Mouse (Mus musculus): ENCODE results near the gene Wdr24. TPM values are rescaled to one million over a fixed set of nuclear protein-coding genes. Genes with fewer than 3 reads are reported as not detected.

Gene Wdr24
- polyA plus RNA-seq, 1 experiment from 2014 or later = 36.5 TPM

DNA sequence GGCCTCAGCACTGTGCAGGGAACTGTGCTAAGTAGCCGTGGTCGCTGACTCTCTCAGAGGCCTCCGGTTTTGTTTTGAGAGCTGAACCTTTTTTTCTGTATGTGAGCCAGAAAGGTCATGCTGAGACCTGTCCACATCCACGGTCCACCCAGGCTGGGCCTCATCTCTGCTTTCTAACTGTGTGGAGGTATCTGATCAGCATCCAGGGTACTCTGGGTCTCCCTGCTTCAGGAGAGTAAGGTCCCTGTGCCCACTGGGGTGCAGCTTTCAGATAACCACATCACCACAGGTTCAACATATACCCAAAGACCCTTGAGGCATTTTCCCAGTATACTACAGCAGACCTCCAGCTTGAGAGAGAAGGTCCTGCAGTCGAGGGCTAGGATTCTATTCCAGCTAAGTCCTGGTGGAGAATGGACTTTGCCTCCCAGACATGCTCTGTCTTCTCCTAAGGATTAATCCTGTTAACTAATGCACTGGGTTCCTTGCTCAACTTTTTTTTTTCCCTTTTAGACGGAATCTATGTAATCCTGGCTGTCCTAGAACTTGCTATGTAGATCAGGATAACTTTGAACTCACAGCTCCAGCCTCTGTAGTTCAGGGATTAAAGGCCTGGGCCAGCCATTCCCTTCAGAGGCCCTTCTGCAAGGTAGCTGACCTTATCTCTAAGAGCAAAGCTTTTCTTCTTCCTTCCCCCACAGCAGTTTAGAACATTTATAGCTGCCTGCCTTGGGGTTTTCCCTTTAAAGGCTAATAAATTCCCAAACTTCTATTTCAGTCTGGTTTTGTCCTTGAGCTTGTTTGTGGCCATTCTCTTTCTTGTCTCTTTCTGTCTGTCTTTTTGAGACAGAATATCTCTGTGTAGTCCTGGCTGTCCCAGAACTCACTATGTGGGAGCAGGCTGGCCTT, 38.5 kb downstream of the Wdr24 start:
- 10% methylated on average over 6 of the region's 6 CpGs for WGBS
- Histone ChIP-seq H3K27me3 (replicated peaks; ENCODE audit: control insufficient read depth, insufficient read depth, low read length) (no peaks in the 10 kb centered on the region), H3K4me3 (replicated peaks; ENCODE audit: low read length) (peak overlapping the region; percentile 75), H3K9me3 (ENCODE audit: control insufficient read depth, low read length) (no peaks in the 10 kb centered on the region), H3K9ac (replicated peaks; ENCODE audit: low read depth, low read length) (peak overlapping the region; percentile 72), H3K36me3 (ENCODE audit: control insufficient read depth, insufficient read depth) (no peaks in the 10 kb centered on the region), H3K4me2 (ENCODE audit: low read length) (peak overlapping the region; percentile 90), H3K4me1 (replicated peaks; ENCODE audit: control insufficient read depth, insufficient read depth, low read length) (peaks cover 16% of the 10 kb centered on the region), H3K27ac (ENCODE audit: low read length) (peak overlapping the region; percentile 80)
- ATAC-seq = peak; percentile 24

DNA sequence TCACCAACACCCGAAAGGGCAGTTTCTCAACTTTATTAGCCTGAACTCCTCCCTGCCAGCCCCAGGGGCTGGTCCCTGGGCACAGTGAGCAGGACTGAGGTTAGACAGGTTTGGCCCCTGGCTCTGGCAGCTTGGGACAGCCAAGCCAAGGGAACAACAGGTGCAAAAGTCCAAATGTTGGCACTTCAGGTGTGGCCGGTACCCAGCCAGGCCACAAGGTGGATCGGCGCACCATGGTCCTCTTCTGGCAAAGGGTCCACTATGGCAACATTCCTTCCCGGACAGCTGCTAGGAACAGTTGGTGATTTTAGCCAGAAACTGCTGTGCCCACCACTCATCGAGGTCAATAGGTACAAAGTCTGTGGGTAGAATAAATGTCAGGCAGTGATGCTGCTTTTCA, 40.3 kb downstream of the Wdr24 start:
- Histone ChIP-seq H3K9me3 (ENCODE audit: control insufficient read depth, low read length) (no peaks in the 10 kb centered on the region), H3K27ac (ENCODE audit: low read length) (no peak overlapping the region), H3K4me2 (ENCODE audit: low read length) (no peak overlapping the region), H3K4me1 (replicated peaks; ENCODE audit: control insufficient read depth, insufficient read depth, low read length) (peaks cover 25% of the 10 kb centered on the region), H3K36me3 (ENCODE audit: control insufficient read depth, insufficient read depth) (no peaks in the 10 kb centered on the region), H3K27me3 (replicated peaks; ENCODE audit: control insufficient read depth, insufficient read depth, low read length) (no peaks in the 10 kb centered on the region), H3K4me3 (replicated peaks; ENCODE audit: low read length) (no peak overlapping the region), H3K9ac (replicated peaks; ENCODE audit: low read depth, low read length) (no peak overlapping the region)
- WGBS = 94% methylated on average over 6 of the region's 6 CpGs
- ATAC-seq = no peak

DNA sequence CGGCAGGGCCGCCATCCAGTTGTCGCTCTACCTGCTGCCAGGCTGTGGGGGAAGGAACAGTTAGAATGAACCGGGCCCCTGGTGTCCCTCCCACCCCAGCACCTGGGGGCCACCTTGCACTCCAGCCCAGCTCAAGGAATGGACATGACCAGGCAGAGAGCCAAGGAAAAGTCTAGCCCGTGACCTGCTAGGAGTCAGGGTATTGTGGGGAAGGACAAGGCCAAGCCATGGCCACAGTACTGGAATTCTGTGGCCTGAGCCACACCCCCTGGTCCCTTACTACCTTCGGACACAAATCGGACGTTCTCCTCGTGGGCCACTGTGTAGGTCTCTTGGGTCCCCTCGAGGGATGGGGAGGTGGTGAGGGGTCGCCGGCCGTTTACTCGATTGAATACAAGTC, 40.9 kb downstream of the Wdr24 start:
- no peak overlapping the region for H3K4me2 ChIP-seq (ENCODE audit: low read length)

DNA sequence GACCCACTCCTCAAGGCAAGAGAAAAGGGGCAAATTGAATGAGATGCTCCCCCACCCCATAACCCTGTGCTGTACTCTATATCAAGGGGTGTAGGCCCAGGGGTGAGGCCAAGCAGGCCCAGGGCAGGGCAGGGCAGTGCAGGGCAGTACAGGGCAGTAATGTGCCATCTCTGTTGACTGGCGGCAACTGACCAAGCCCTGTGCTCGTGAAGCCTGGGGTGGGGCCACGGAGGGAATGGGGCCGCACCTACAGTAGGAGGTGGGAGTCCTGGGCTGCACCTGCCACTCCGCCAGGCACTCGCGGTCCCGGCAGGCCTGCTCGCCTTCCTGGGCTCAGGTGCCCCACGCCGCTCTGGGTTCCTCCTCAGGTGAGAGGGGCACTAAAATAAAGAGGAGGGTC, 41.9 kb downstream of the Wdr24 start:
- no peak overlapping the region for H3K9ac ChIP-seq (replicated peaks; ENCODE audit: low read depth, low read length)
- H3K4me1 ChIP-seq (replicated peaks; ENCODE audit: control insufficient read depth, insufficient read depth, low read length) = peaks cover 25% of the 10 kb centered on the region
- no peak overlapping the region for H3K27ac ChIP-seq (ENCODE audit: low read length)
- H3K36me3 ChIP-seq (ENCODE audit: control insufficient read depth, insufficient read depth) = no peaks in the 10 kb centered on the region
- no peak for ATAC-seq
- 93% methylated on average over 11 of the region's 11 CpGs for WGBS
- no peaks in the 10 kb centered on the region for H3K27me3 ChIP-seq (replicated peaks; ENCODE audit: control insufficient read depth, insufficient read depth, low read length)
- H3K4me2 ChIP-seq (ENCODE audit: low read length) = no peak overlapping the region
- no peak overlapping the region for H3K4me3 ChIP-seq (replicated peaks; ENCODE audit: low read length)
- H3K9me3 ChIP-seq (ENCODE audit: control insufficient read depth, low read length) = no peaks in the 10 kb centered on the region

More for the DNA sequence above, 40.9 kb downstream of the Wdr24 start:
- H3K4me3 ChIP-seq (replicated peaks; ENCODE audit: low read length) = no peak overlapping the region
- H3K4me1 ChIP-seq (replicated peaks; ENCODE audit: control insufficient read depth, insufficient read depth, low read length) = peaks cover 28% of the 10 kb centered on the region
- H3K27me3 ChIP-seq (replicated peaks; ENCODE audit: control insufficient read depth, insufficient read depth, low read length) = no peaks in the 10 kb centered on the region
- no peak overlapping the region for H3K9ac ChIP-seq (replicated peaks; ENCODE audit: low read depth, low read length)
- 93% methylated on average over 14 of the region's 14 CpGs for WGBS
- no peak overlapping the region for H3K27ac ChIP-seq (ENCODE audit: low read length)
- no peak for ATAC-seq
- H3K9me3 ChIP-seq (ENCODE audit: control insufficient read depth, low read length) = no peaks in the 10 kb centered on the region
- no peaks in the 10 kb centered on the region for H3K36me3 ChIP-seq (ENCODE audit: control insufficient read depth, insufficient read depth)

DNA sequence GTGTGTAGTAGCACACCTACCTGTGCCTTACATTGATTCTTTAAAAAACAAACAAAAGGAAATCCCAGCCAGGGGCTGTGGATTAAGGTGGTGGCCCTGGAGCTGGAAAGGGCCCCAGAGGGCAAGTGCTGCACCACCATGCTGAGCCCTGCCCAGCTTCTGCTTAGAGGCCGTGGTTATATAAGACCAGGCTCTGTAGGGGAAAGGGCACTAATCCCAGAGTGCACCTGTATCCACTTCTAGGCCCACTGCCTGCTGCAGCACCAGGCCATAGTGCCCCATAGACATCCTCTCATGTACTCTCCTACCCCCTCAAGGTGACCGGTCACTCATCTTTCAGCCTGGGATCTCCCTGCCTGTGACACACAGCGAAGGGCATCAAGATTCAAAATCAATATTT, 42.7 kb downstream of the Wdr24 start:
- H3K4me2 ChIP-seq (ENCODE audit: low read length) = no peak overlapping the region
- no peak overlapping the region for H3K4me3 ChIP-seq (replicated peaks; ENCODE audit: low read length)
- H3K27me3 ChIP-seq (replicated peaks; ENCODE audit: control insufficient read depth, insufficient read depth, low read length) = no peaks in the 10 kb centered on the region
- H3K4me1 ChIP-seq (replicated peaks; ENCODE audit: control insufficient read depth, insufficient read depth, low read length) = peaks cover 17% of the 10 kb centered on the region
- H3K9ac ChIP-seq (replicated peaks; ENCODE audit: low read depth, low read length) = no peak overlapping the region
- H3K9me3 ChIP-seq (ENCODE audit: control insufficient read depth, low read length) = no peaks in the 10 kb centered on the region
- ATAC-seq = no peak
- H3K27ac ChIP-seq (ENCODE audit: low read length) = no peak overlapping the region
- H3K36me3 ChIP-seq (ENCODE audit: control insufficient read depth, insufficient read depth) = no peaks in the 10 kb centered on the region
- WGBS = 88% methylated on average over 3 of the region's 3 CpGs

DNA sequence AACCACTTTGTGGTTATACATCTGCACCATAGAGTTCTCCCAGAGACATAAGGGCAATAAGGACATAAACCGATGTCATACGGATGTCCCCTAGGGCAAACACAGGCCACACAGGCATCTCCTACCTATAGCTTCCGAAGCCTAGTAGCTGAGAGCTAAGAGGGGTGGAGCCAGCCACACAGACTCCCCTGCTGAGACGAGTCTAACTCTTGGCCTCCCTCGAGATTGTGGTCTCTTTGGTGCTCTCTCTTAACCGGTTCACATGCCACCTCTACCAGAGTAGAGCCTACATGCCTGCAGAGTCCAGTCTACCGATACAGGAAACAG, 44.0 kb downstream of the Wdr24 start:
- H3K27ac ChIP-seq (ENCODE audit: low read length) = no peak overlapping the region
- ATAC-seq = no peak
- H3K27me3 ChIP-seq (replicated peaks; ENCODE audit: control insufficient read depth, insufficient read depth, low read length) = no peaks in the 10 kb centered on the region
- H3K9me3 ChIP-seq (ENCODE audit: control insufficient read depth, low read length) = no peaks in the 10 kb centered on the region
- H3K4me3 ChIP-seq (replicated peaks; ENCODE audit: low read length) = peak overlapping the region; percentile 71
- WGBS = 13% methylated on average over 7 of the region's 7 CpGs
- H3K4me1 ChIP-seq (replicated peaks; ENCODE audit: control insufficient read depth, insufficient read depth, low read length) = peaks cover 11% of the 10 kb centered on the region
- H3K4me2 ChIP-seq (ENCODE audit: low read length) = peak overlapping the region; percentile 98
- no peaks in the 10 kb centered on the region for H3K36me3 ChIP-seq (ENCODE audit: control insufficient read depth, insufficient read depth)
- peak overlapping the region; percentile 68; the same call in 1 of the 2 replicates for H3K9ac ChIP-seq (replicated peaks; ENCODE audit: low read depth, low read length)

DNA sequence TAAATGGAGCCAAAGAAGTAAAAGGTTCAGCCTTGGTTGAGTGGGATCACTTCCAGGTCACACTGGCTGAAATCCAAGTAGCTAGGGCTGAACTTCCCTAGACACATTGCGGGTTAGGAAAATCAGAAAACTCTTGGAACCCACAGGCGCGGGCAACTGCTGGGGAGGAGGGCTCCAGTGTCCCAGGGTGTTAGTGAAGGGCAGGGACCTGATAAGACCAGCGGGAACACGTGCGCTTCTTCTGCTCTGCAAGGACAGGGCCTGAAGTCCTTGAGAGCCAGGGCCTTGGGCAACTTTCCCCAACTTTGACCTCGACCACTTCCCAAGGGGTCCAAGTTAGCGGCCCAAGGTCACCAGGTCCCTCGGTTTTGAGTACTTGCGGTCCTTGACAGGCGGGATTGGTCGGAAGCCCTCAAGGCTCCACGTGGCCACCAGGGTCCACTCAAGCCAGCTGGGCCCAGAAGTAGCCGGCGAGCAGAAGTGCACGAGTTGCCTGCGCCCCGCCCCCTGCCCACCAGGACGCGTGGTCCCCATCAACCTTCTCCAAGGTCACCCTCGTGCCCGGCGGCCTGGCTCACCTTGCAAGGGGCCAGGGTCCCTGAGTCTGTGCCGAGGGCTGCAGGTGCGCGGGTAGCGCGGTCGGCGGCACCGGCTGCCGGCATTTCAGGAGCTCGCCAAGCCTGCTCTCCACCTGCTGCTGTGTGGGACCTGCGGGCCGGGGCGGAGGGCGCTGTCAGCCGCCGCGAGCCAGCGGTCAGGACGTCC, 44.6 kb downstream of the Wdr24 start:
- WGBS = 1% methylated on average over 42 of the region's 42 CpGs
- H3K4me1 ChIP-seq (replicated peaks; ENCODE audit: control insufficient read depth, insufficient read depth, low read length) = peaks cover 11% of the 10 kb centered on the region
- peak; percentile 49 for ATAC-seq
- H3K36me3 ChIP-seq (ENCODE audit: control insufficient read depth, insufficient read depth) = no peaks in the 10 kb centered on the region
- 0 out of 2 replicates have a peak overlapping the region, but pooled peaks have one; percentile 8 for H3K27ac ChIP-seq (ENCODE audit: low read length)
- H3K9ac ChIP-seq (replicated peaks; ENCODE audit: low read depth, low read length) = peak overlapping the region; percentile 68
- peak overlapping the region; percentile 71 for H3K4me3 ChIP-seq (replicated peaks; ENCODE audit: low read length)
- peak overlapping the region; percentile 98 for H3K4me2 ChIP-seq (ENCODE audit: low read length)
- no peaks in the 10 kb centered on the region for H3K27me3 ChIP-seq (replicated peaks; ENCODE audit: control insufficient read depth, insufficient read depth, low read length)
- H3K9me3 ChIP-seq (ENCODE audit: control insufficient read depth, low read length) = no peaks in the 10 kb centered on the region

DNA sequence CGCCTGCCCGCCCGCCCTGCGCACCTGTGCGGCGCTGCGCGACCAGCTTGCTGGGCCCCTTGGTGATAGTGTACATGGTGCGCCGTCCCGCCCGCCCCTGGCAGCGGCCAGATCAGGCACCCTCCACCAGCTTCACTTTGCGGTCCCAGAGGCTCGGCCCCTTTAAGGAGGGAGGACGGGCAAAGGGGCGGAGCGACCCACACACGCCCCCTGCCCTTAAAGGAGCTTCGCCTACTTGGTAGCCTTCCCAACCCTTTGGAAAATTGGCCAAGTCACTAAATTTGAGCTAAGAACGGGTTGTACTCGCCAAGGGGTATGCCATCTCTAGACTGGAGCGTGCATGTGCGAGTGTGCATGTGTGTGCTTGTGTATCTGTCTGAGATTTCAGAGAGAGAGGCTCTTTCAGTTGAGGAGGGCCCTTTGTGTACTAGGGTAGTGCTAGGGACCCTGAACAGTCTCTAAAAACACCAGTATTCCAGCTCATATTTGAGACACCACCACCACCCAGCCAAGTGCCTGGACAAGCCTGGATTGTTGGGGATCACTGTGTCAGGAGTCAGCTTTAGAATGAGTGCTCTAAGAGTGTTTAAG, 45.3 kb downstream of the Wdr24 start, which contains the start of gene Mcrip2:
Gene Mcrip2 (minus strand): TSS at position 164 of the 591 bp plus-strand sequence.
- Histone ChIP-seq H3K27ac (ENCODE audit: low read length) (peak within 1 kb of the TSS; percentile 54; the same call in 1 of the 2 replicates), H3K27me3 (replicated peaks; ENCODE audit: control insufficient read depth, insufficient read depth, low read length) (no peaks in the 10 kb centered on the region), H3K4me3 (replicated peaks; ENCODE audit: low read length) (peak within 1 kb of the TSS; percentile 71), H3K9me3 (ENCODE audit: control insufficient read depth, low read length) (no peaks in the 10 kb centered on the region), H3K36me3 (ENCODE audit: control insufficient read depth, insufficient read depth) (no peaks in the 10 kb centered on the region), H3K4me1 (replicated peaks; ENCODE audit: control insufficient read depth, insufficient read depth, low read length) (peaks cover 11% of the 10 kb centered on the region), H3K9ac (replicated peaks; ENCODE audit: low read depth, low read length) (peak within 1 kb of the TSS; percentile 68), H3K4me2 (ENCODE audit: low read length) (peak within 1 kb of the TSS; percentile 98)
- peak; percentile 91 for ATAC-seq
- WGBS = under 1% methylated on average over 24 of the region's 24 CpGs

DNA sequence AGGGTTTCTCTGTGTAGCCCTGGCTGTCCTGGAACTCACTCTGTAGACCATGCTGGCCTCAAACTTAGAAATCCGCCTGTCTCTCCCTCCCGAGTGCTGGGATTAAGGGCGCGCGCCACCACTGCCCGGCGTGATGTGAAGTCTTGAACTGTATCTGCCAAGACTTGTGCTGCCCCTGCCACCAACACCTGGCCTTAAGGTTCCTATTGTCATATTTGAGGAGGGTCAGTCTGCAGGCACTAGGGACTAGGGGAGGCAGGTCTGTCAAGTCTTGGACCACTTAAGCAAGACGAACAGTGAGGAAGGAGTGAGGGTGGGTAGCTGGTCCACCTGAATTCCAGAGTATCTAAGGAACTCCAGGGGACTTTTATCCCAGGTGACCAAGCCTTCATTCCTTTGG, 46.1 kb downstream of the Wdr24 start:
- Histone ChIP-seq H3K27ac (ENCODE audit: low read length) (no peak overlapping the region), H3K4me2 (ENCODE audit: low read length) (no peak overlapping the region), H3K9me3 (ENCODE audit: control insufficient read depth, low read length) (no peaks in the 10 kb centered on the region), H3K4me1 (replicated peaks; ENCODE audit: control insufficient read depth, insufficient read depth, low read length) (peaks cover 18% of the 10 kb centered on the region), H3K27me3 (replicated peaks; ENCODE audit: control insufficient read depth, insufficient read depth, low read length) (no peaks in the 10 kb centered on the region), H3K9ac (replicated peaks; ENCODE audit: low read depth, low read length) (no peak overlapping the region), H3K36me3 (ENCODE audit: control insufficient read depth, insufficient read depth) (no peaks in the 10 kb centered on the region), H3K4me3 (replicated peaks; ENCODE audit: low read length) (no peak overlapping the region)
- WGBS = 88% methylated on average over 8 of the region's 8 CpGs
- no peak for ATAC-seq

Measured in forebrain, embryonic 16.5 days (tissue).